Mouse (Mus musculus): ENCODE measurements around the gene Gm813.

Gm813 gene

DNA sequence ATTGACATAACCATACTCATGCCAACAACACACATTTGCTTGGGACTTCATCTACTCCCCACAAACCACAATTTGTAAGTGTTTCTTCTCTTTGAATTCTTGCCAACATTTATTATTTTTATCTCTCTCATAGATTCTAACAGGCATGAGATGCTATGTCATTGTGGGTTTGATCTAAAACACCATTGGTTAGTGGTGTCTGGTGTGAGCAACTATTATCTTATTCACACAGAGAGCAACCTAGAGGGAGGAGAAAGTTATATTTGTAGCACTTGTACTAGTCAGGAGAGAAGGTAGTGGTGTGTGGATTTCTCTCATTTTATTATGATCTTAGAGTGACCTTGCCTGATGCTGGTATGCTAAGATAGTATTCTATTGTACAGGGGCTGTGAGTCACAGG is 12.1 kb downstream of the Gm813 start:
- no peak for DNase-seq (ENCODE audit: low spot score)

DNA sequence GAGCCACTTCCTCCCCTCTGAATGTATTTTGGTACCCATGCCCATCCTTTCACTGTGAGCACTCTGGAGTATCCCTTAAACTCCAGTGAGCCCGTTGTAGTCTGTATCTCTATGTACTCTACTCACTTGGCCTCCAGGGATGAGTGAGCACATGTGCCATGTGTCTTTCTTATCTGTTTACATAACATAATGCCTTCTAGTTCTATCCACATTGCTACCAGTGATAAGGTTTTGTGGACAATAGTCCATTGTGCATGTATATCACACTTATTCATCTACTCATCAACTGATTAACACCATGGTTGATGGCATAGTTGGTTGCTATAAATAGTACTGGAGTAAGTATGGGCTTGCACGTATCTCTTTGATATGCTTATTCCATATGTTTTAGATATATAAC is 12.9 kb downstream of the Gm813 start:
- no peak for DNase-seq (ENCODE audit: low spot score)

DNA sequence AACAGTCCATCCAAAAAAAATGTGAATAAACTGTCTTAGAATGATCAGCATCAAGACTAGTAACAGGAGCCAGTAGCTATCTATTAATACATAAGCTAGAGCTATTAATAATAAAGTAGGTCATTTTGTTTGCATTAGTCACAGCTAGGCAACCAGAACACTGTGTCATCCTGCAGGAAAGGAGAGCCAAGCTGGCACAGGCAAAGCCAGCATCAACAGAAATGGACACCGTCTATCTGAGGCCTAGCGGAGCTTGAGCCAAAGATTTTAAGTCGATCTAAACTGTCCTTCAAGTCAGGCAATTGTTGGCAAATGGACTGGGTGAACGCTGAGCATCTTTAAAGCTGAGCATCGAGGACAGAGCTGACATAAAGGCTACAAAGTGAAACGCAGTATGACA is 15.9 kb downstream of the Gm813 start:
- no peak for DNase-seq (ENCODE audit: low spot score)

- DNase-seq (ENCODE audit: low spot score) = no peak
Measured at GRCm38 (mm10) chr16:58591299-58591698, 25.5 kb downstream of the Gm813 start.

GRCm38 (mm10) chr16:58589444-58589843 is 27.3 kb downstream of the Gm813 start:
- DNase-seq (ENCODE audit: low spot score) = no peak

DNA sequence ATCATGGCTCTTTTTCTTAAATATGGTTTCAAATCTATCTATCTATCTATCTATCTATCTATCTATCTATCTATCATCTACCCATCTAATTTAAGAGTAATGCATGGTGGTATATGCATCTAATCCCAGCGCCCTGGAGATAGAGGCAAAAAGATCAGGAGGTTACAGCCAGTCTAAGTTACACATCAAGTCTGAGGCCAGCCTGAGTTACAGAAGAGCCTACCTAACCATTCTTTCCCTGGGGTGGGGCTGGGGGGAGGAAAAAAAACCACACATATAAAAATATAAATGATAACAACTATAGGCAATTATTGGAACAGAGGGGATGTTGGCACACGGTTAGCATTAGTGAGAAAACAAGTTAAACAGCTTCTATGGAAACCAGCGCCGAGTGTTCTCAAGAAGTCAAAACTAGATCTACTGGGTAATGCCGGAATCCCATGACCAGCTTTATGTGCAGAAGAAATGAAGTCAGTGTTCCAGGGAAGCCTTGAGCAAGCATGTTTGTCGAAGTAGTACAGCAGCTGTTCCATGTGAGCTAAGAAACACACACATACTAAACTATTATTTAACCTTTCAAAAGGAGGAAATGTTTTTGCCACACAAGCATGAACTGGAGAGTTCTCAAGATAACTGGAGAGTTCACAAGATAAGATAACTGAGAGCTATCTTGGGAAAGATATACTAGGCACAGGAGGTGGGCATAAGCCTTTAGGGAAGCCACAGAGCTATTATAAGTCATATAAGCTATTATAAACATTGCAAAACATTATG is 42.6 kb downstream of the Gm813 start:
- DNase-seq (ENCODE audit: low spot score) = no peak

DNA sequence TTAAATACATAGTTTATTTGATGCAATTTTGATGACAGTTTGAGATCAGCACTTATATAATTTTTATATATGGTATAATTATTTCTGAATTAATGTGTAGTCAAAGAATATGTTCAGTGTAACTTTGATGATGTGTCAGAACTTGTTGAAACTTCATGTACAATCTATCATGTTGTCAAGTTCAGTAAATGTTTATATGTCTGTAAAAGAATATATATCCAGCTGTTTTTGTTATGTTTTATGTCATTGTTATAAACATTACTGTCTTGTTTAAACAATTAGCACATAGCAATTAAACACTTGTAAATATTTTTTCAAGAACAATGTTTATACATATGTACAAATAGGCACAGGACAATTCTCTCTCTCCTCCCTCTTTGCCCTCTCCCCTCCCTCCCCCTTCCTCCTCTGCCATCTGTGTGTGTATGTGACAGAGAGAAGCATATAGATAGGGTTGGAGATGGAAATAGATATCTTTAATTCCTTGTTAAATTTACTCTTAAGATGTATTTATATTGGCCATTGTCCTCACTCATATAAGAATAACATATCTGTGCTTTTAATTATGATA is 46.0 kb downstream of the Gm813 start:
- no peak for DNase-seq (ENCODE audit: low spot score)
